Mouse (Mus musculus): ENCODE measurements around the gene Smarca4.

The Smarca4 gene

DNA sequence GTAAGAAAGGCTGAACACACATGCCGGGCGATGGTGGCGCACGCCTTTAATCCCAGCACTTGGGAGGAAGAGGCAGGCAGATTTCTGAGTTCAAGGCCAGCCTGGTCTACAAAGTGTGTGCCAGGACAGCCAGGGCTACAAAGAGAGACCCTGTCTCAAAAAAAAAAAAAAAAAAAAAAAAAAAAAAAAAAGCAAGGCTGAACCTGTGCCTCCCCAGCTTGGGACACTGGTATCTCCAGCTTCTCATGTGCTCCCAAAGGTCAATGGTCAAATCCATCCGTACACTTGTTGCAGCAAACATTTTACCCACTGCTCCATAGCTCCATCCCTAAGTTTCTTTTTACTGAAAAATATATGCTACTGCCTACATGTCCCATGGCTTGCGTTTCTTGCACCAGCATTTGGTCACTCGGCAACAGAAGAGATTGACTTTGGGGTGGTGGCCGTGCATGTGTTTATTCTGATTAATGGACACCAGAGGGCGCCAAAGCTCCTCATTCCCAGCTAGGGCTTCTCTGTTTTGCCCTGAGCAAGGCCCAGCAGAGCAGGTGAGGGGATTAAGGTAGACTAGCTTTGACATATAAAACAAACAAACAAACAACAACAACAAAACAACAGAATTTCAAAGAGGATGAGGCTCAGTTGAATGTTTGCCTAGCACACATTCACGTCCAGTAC is 14.1 kb upstream of the Smarca4 start:
- peak; percentile 50 for DNase-seq

- DNase-seq = no peak
Measured at GRCm38 (mm10) chr9:21604119-21604518, 11.8 kb upstream of the Smarca4 start.

DNA sequence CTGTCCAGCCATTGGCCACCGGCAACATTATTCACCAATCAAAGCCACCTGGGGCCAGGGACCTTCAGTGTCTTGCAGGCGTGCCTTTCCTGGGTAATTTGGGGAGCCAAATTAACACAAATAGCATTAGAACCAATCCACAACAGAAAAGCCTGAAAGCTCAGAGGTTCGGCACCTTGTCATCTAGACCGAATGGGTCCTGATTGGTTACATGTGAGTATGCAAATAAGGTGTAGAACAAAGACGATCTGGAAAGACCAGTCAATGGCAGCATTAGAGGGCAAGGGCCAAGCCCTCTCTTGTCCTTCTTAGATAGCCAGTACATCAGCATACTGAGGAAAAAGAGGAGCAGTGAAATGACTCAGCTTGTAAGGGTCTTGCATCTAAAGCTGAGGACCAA is 10.1 kb upstream of the Smarca4 start:
- DNase-seq = no peak

- no peak for DNase-seq
Measured at GRCm38 (mm10) chr9:21606648-21607047, 9.3 kb upstream of the Smarca4 start.

- DNase-seq = no peak
Measured at GRCm38 (mm10) chr9:21609861-21610260, 6.1 kb upstream of the Smarca4 start.

GRCm38 (mm10) chr9:21614864-21615616 is 929 bp upstream of the Smarca4 start:
- DNase-seq = no peak

- peak; percentile 88 for DNase-seq
Measured at GRCm38 (mm10) chr9:21616232-21616781, 338 bp downstream of the Smarca4 start.

DNA sequence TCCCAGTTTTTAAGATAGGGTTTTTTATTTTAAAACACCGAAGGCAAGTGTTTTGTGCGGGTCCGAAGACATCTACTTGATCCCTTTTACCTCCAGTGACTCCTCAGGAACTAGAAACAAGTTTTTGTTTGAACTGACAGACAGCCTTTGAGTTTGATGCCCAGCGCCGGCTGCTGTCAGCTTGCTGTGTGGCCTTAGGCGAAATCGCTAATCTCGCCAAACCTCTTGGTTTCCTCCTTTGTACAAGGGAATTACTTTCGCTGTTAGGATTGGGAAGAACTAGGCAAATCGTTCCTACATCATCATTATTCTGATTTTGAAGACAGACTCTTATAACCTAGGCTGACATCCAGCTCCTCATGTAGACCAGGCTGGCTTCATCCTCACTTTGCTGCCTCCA is 1.1 kb downstream of the Smarca4 start:
- no peak for DNase-seq

- no peak for DNase-seq
Measured at GRCm38 (mm10) chr9:21620229-21620628, 4.3 kb downstream of the Smarca4 start.

GRCm38 (mm10) chr9:21622676-21623075 is 6.7 kb downstream of the Smarca4 start:
- DNase-seq = no peak

DNA sequence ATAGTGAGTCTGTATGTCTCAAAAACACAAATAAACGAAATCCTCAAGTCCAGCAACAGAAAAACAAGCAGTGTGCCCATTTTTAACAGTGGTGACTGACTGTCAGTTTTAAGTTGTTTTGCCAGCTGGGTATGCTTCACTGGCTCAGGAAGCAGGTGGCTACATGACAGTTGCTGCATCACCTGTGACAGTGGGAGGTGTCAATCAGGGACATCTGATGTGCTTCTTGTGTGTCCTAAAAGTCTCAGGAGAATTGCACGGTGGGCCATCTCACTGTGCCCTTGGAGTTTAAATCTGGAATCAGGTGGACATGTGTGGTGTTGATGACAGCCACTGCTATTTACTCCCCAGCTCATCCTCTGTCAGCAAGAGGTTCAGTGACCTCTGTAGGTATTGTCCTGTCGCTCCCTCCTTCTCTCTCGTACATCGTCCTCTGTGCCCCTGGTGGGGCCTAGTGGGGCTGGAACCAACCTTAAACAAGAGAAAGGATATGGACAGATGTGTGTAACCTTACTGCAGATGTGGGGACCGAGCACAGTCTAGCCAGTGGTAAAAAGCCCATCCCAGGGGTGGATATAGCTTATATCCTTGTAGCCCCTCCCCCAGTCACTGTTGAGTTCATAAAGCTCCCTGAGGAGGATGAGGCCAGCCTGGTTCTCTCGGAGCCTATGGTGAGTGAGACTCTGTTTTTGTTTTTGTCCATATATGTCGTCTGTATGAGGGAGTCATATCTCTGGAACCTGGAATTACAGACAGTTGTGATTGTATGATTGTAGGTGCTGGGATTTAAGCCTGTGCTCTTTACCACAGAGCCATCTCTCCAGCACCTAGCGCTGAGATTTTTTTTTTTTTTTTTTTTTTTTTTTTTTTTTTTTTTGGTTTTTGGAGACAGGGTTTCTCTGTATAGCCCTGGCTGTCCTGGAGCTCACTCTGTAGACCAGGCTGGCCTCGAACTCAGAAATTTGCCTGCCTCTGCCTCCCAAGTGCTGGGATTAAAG is 9.7 kb downstream of the Smarca4 start:
- no peak for DNase-seq

DNA sequence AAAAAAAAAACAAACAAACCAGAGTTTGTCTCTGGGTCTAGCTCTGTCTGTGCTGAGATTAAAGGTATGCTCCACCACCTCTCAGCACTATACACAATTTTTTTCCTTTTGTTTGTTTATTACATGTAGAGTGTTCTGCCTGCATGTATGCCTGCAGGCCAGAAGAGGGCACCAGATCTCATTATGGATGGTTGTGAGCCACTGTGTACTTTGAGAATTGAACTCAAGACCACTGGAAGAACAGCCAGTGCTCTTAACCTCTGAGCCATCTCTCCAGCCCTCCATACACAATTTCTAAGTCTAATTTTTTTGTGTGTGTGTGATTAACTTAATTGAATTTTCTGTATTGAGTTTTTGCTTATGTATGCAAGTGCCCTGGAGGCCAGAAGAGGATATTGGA is 10.6 kb downstream of the Smarca4 start:
- DNase-seq = no peak

- DNase-seq = no peak
Measured at GRCm38 (mm10) chr9:21627145-21627795, 11.3 kb downstream of the Smarca4 start.

- DNase-seq = peak; percentile 26
Measured at GRCm38 (mm10) chr9:21630673-21631072, 14.7 kb downstream of the Smarca4 start.

DNA sequence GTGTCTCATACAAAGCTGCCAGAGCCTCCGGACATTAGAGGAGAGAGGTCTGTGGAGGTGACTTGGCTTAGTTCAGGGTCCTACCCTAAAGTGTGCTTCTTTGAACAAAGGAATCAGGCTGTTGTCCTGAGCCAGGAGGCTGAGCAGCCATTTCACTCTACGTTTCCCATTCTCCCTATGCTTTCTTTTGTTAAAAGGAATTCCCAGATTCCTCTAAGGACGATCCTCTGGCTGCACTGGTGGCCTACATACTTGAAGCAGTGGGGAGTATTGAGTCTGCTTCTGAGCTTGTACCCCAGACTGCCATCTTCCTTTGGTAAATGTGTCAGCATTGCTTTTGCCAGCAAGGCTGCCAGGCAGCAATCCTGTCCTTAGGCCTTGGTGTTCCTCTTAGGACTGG is 17.1 kb downstream of the Smarca4 start:
- DNase-seq = no peak

DNA sequence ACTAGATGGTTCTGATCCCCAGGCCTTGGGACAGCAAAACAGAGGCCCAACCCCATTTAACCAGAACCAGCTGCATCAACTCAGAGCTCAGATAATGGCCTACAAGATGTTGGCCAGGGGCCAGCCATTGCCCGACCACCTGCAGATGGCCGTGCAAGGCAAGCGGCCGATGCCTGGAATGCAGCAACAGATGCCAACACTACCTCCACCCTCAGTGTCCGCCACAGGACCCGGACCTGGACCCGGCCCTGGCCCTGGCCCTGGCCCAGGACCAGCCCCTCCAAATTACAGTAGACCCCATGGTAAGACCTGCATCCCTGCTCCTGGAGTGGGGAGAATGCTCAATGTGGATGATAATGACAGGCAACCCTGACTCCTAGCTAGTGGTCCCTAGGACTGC is 19.7 kb downstream of the Smarca4 start:
- DNase-seq = peak; percentile 16

DNA sequence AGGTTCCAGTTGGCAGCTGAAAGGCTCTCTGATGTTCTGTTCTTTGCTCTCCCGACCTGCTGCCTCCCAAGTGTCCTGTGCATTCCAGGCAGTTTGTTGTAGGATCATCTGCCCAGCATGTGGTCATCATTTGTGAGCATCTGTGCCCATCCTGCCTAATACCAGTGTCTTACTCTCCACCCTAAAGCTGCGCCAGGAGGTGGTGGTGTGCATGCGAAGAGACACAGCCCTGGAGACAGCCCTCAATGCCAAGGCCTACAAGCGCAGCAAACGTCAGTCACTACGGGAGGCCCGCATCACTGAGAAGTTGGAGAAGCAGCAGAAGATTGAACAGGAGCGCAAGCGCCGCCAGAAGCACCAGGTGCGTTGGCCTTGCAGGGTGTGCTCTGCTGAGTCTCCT is 23.1 kb downstream of the Smarca4 start:
- no peak for DNase-seq

GRCm38 (mm10) chr9:21646366-21646765 is 30.4 kb downstream of the Smarca4 start:
- DNase-seq = no peak

DNA sequence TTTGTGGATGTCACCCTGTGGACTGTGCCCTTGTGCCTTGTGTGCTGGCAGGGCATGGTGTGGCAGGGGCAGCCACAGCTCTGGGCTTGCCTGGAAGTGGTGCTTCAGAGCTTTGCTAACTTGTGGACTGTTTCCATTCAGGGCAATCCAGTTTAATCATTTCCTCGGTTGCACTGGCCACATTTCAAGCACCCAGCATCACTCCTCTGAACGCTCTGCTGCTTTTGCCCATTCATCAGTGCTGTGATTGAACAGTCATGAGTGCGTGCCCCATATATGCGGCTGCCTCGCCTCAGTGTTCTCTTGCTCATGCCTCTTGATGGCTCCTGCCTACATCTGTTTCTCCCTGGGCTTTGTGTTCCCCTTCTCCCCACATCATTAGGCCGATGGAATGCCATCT is 31.8 kb downstream of the Smarca4 start:
- DNase-seq = no peak

DNA sequence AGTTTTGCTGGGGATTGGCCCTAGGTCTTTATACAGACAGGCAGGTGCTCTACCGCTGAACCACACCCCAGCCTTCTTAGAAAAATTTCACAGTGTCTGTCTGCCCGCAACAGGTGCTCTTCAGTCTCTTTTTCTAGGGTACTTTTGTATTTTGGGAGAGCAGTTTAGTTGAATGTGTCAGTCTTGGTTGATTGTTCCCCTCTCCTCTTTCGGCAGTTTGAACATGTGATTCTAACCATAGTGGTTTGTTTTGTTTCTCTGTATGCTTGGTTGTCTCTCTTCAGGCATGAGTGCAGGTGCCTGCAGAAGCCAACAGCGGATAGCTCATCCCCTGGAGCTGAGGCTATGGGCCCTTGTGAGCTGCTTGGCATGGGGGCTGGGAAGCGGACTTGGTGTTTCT is 36.3 kb downstream of the Smarca4 start:
- DNase-seq = no peak

- no peak for DNase-seq
Measured at GRCm38 (mm10) chr9:21653253-21653652, 37.3 kb downstream of the Smarca4 start.

DNA sequence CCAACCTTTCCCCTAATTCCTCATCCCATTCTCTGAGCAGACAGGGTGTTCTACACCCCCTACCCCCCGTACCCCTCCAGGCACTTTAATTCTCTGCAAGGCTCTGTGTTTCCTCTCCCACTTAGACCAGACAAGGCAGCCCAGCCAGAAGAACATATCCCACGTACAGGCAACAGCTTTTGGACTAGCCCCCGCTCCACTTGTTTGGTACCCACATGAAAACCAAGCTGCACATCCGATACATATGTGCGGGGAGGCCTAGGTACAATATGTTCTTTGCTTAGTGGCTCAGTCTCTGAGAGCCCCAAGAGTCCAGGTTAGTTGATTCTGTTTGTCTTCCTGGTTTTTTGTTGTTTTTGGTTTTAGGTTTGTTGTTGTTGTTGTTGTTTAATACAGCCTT is 46.1 kb downstream of the Smarca4 start:
- no peak for DNase-seq

GRCm38 (mm10) chr9:21668946-21669345 is 53.0 kb downstream of the Smarca4 start:
- no peak for DNase-seq

All from right cerebral cortex, postnatal 14 days (tissue).